Mouse (Mus musculus) spleen, adult 2 months (tissue): Measurements from ENCODE around the gene Nxpe4. TPM values are rescaled to one million over a fixed set of nuclear protein-coding genes. Genes with fewer than 3 reads are reported as not detected.

Experiments used
- DNase-seq, 2 experiments: peaks; one replicate each; pipeline versions ENCODE4 v3.0.0 to v3.0.0-alpha.2; 2012 to 2021; ENCODE audit warnings: low spot score in 2 of 2, low read depth in 1 of 2
- H3K27ac ChIP-seq: fragments of 200-500 bp; 2 replicates; pipeline ENCODE4 v1.5.1; 2012; ENCODE audit warnings: low read length, inconsistent platforms; ENCODE audit not compliant: insufficient read depth
- H3K27me3 ChIP-seq: fragments of 200-500 bp; 2 replicates; pipeline ENCODE4 v1.6.1; 2012; ENCODE audit warnings: mild to moderate bottlenecking, moderate library complexity, low read length, inconsistent platforms; ENCODE audit not compliant: control insufficient read depth, insufficient read depth
- H3K36me3 ChIP-seq: fragments of 200-500 bp; 2 replicates; pipeline ENCODE4 v1.6.1; 2012; ENCODE audit warnings: mild to moderate bottlenecking, low read length, inconsistent platforms; ENCODE audit not compliant: control insufficient read depth, insufficient read depth
- H3K4me1 ChIP-seq: fragments of 200-500 bp; 2 replicates; pipeline ENCODE4 v1.6.1; 2011; ENCODE audit warnings: inconsistent platforms; ENCODE audit not compliant: control insufficient read depth, insufficient read depth, insufficient read length
- H3K4me3 ChIP-seq: fragments of 200-500 bp; 2 replicates; pipeline ENCODE4 v1.5.1; 2011; ENCODE audit warnings: mild to moderate bottlenecking, inconsistent platforms; ENCODE audit not compliant: insufficient read depth, insufficient read length; ENCODE audit errors: extremely low read depth
- CTCF ChIP-seq: fragments of 200-500 bp; IDR thresholded peaks from 2 replicates; pipeline ENCODE4 v1.5.1; 2011; ENCODE audit warnings: mild to moderate bottlenecking, inconsistent platforms; ENCODE audit not compliant: insufficient read depth, insufficient read length, insufficient replicate concordance; ENCODE audit errors: extremely low read depth
- POLR2A ChIP-seq: fragments of 200-500 bp; IDR thresholded peaks from 2 replicates; pipeline ENCODE4 v1.6.1; 2011; ENCODE audit warnings: low read depth, low read length, inconsistent platforms
- WGBS: fragments of 180-500 bp; shearing (Covaris S2); methylation state at CpG from one replicate; pipeline ENCODE4 v1.1.7; 2018; 5-methylcytosine and 5-hydroxymethylcytosine counted together
- polyA plus RNA-seq: library from polyadenylated mRNA; depleted of rRNA; stranded (reverse); fragments of >200 nt; gene quantifications from 2 replicates; pipeline ENCODE4 v1.2.3, GENCODE M21; 2012

Gene Nxpe4
- polyA plus RNA-seq, 1 experiment = 1.4 TPM

- Histone ChIP-seq H3K36me3 (no peaks in the 10 kb centered on the region), H3K27ac (no peak overlapping the region), H3K4me1 (no peaks in the 10 kb centered on the region), H3K4me3 (no peak overlapping the region), H3K27me3 (no peaks in the 10 kb centered on the region)
- DNase-seq = no peak
- 98% methylated on average over 4 of the region's 5 CpGs for WGBS
- TF ChIP-seq POLR2A = no peak
- no peak for TF ChIP-seq CTCF
Measured at GRCm38 (mm10) chr9:48211912-48212311, 50.1 kb downstream of the Nxpe4 start.

DNA sequence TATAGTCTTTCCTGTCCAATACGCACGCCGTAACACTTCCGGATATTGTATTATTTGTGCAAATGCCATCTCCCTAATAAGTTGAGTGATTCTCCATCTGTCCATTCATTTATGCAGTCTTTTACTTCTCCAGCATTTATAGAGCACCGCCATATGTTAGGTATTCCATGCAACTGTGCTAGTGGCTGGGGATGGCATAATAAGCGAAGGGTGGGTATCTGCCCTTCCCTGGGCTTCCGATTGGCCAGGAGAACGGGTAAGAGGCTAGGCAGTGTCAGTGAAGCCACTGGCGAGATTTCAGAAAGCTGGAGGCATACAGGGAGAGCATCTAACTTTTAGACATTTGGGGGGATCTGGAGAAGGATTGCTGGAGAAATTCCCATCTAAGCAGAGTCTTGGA, 52.9 kb downstream of the Nxpe4 start:
- H3K36me3 ChIP-seq = no peaks in the 10 kb centered on the region
- 81% methylated on average over 9 of the region's 9 CpGs for WGBS
- no peak overlapping the region for H3K27ac ChIP-seq
- no peak overlapping the region for H3K4me3 ChIP-seq
- no peaks in the 10 kb centered on the region for H3K27me3 ChIP-seq
- no peak for TF ChIP-seq POLR2A
- TF ChIP-seq CTCF = no peak
- DNase-seq = no peak
- no peaks in the 10 kb centered on the region for H3K4me1 ChIP-seq

- Histone ChIP-seq H3K4me3 (no peak overlapping the region), H3K4me1 (no peaks in the 10 kb centered on the region), H3K27ac (no peak overlapping the region), H3K27me3 (no peaks in the 10 kb centered on the region), H3K36me3 (no peaks in the 10 kb centered on the region)
- DNase-seq = no peak
- TF ChIP-seq CTCF (no peak), POLR2A (no peak)
- 83% methylated on average over 13 of the region's 13 CpGs for WGBS
Measured at GRCm38 (mm10) chr9:48216091-48217001, 54.5 kb downstream of the Nxpe4 start.

- H3K36me3 ChIP-seq = no peaks in the 10 kb centered on the region
Measured at GRCm38 (mm10) chr9:48230706-48231105, 68.9 kb downstream of the Nxpe4 start.

GRCm38 (mm10) chr9:48236455-48236854, 74.6 kb downstream of the Nxpe4 start:
- no peak for DNase-seq
- Histone ChIP-seq H3K27ac (no peak overlapping the region), H3K27me3 (no peaks in the 10 kb centered on the region), H3K36me3 (no peaks in the 10 kb centered on the region), H3K4me1 (no peaks in the 10 kb centered on the region), H3K4me3 (no peak overlapping the region)
- 32% methylated on average over 6 of the region's 6 CpGs for WGBS
- TF ChIP-seq POLR2A = no peak

More at GRCm38 (mm10) chr9:48230706-48231105, 68.9 kb downstream of the Nxpe4 start:
- TF ChIP-seq CTCF (no peak), POLR2A (no peak)
- H3K4me3 ChIP-seq = no peak overlapping the region
- H3K4me1 ChIP-seq = no peaks in the 10 kb centered on the region
- H3K27ac ChIP-seq = no peak overlapping the region
- DNase-seq = no peak
- no peaks in the 10 kb centered on the region for H3K27me3 ChIP-seq
- 85% methylated on average over 3 of the region's 3 CpGs for WGBS

DNA sequence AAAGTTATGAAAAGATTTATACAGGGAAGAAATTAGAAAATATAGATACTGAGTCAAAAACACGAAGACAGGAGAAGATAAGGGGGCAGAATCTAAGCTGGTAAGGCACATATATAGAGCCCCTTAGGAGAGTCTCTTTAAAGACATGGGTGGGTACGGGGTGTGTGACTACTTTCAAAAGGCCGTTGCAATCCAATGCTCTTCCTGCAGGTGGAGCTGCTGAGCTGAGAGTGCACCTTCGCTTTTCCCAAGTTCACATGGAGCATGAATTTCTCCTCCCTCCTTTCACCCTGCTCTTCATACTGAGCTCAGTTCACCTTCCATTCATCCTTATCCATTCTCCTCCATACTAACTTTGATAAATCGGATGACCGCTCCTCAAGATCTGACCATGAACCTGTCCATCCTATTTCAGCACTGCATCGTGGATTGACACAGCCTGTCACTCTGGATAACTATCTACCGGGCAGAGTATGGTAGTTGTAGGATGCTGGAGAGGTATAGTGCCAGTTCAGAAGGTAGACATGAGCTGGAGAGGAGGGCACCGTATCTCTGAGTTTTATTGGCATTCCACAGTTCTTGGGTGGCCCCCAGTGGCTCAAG, 76.4 kb downstream of the Nxpe4 start:
- Histone ChIP-seq H3K4me3 (no peak overlapping the region), H3K4me1 (no peaks in the 10 kb centered on the region), H3K36me3 (no peaks in the 10 kb centered on the region), H3K27ac (no peak overlapping the region), H3K27me3 (no peaks in the 10 kb centered on the region)
- 70% methylated on average over 9 of the region's 9 CpGs for WGBS
- peak in 1 of 2 experiments; percentile 27 for DNase-seq
- peak; percentile 60; the same call in 1 of the 2 replicates for TF ChIP-seq CTCF
- no peak for TF ChIP-seq POLR2A

GRCm38 (mm10) chr9:48239461-48239860, 77.6 kb downstream of the Nxpe4 start:
- Histone ChIP-seq H3K27me3 (no peaks in the 10 kb centered on the region), H3K36me3 (no peaks in the 10 kb centered on the region), H3K4me1 (no peaks in the 10 kb centered on the region), H3K27ac (no peak overlapping the region), H3K4me3 (no peak overlapping the region)
- WGBS = 73% methylated on average over 5 of the region's 5 CpGs
- TF ChIP-seq CTCF = no peak
- TF ChIP-seq POLR2A = no peak
- no peak for DNase-seq
